Mouse (Mus musculus) bone marrow macrophage, adult 2 months (primary cell): ENCODE data around the gene Jtb.

Experiments
- CTCF ChIP-seq: IDR thresholded peaks from 2 replicates; pipeline ENCODE4 v1.5.1; 2012; ENCODE audit warnings: low read depth, mild to moderate bottlenecking, low read length, moderate library complexity
- POLR2A ChIP-seq: IDR thresholded peaks from 2 replicates; pipeline ENCODE4 v1.6.1; 2012; ENCODE audit warnings: mild to moderate bottlenecking, low read depth, low read length, borderline replicate concordance

- TF ChIP-seq POLR2A: no peak
- TF ChIP-seq CTCF: no peak
Observed at GRCm38 (mm10) chr3:90231075-90231474, 322 bp upstream of the Jtb start.
